Mouse (Mus musculus): Measurements from ENCODE around the gene Vmn1r78. TPM values are rescaled to one million over a fixed set of nuclear protein-coding genes. Genes with fewer than 3 reads are reported as not detected.
"Not testable (repeated sequence)": the region's sequence is repeated elsewhere in the genome, so short reads cannot be mapped to it uniquely, and the experiment has no call there.

Vmn1r78 gene
- not detected in 2 replicates for polyA plus RNA-seq (2015; fragmentation: Nextera tagmentation; extraction: Ambion mirVana)

DNA sequence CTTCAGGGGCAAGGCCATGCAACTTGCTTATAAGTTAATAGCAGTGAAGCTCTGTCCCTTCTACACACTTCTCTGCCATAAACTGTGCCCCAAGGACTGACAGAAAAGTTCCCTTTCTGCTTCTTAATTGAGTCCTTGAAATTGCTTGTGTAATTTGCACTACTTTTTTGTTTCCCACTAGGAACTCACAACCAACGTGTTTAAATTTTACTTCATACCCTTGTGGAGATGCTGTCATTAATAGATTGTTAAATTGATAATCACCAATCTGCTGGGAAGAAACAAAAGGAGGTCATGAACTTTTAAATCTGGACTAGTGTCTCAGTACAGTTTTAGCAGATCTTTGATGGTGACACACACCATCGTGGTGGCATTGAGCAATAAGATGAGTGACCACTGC is at the start of gene Vmn1r78:
TSS of gene Vmn1r78 (plus strand) at position 301 of the 400 bp plus-strand sequence.
- Histone ChIP-seq H3K9ac (ENCODE audit: low read depth, low read length) (no peak within 1 kb of the TSS), H3K4me1 (ENCODE audit: control insufficient read depth, low read depth, low read length) (no peaks in the 10 kb centered on the region), H3K36me3 (ENCODE audit: control insufficient read depth, insufficient read depth) (no peaks in the 10 kb centered on the region), H3K4me3 (ENCODE audit: low read depth, low read length) (no peak within 1 kb of the TSS), H3K4me2 (ENCODE audit: low read depth, low read length) (no peak within 1 kb of the TSS), H3K27ac (ENCODE audit: low read length) (no peak within 1 kb of the TSS), H3K27me3 (ENCODE audit: control insufficient read depth, insufficient read depth, low read depth, low read length) (no peaks in the 10 kb centered on the region), H3K9me3 (replicated peaks; ENCODE audit: control insufficient read depth, low read length) (no peaks in the 10 kb centered on the region)
- ATAC-seq (ENCODE audit: low read depth): no peak
- whole genome bisulfite sequencing (ENCODE audit: insufficient replicate concordance): 38% methylated on average over 2 of the region's 2 CpGs

DNA sequence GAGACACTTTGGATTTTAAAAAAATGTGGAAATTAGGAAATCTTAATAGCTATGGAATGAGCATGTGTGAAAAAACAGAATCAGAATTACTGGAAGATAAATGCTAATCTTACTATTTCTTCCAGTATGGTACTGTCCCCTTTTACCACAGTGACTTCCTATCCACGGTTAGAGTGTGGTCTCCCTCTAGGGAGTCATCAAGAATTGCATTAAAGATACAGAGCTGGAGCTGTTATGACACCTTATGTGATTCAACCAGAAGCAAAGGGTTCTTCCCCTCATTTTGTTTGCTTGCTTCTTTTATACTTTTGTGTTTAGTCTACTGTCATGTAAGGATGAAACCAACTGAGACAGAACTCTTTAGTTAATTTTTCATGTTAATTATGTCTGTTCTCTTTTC is 6.4 kb downstream of the Vmn1r78 start:
- H3K9ac ChIP-seq (ENCODE audit: low read depth, low read length); H3K36me3 ChIP-seq (ENCODE audit: control insufficient read depth, insufficient read depth); H3K27me3 ChIP-seq (ENCODE audit: control insufficient read depth, insufficient read depth, low read depth, low read length); ATAC-seq (ENCODE audit: low read depth); H3K4me2 ChIP-seq (ENCODE audit: low read depth, low read length); H3K9me3 ChIP-seq (replicated peaks; ENCODE audit: control insufficient read depth, low read length); H3K27ac ChIP-seq (ENCODE audit: low read length); H3K4me1 ChIP-seq (ENCODE audit: control insufficient read depth, low read depth, low read length); H3K4me3 ChIP-seq (ENCODE audit: low read depth, low read length): not testable (repeated sequence)
- WGBS (ENCODE audit: insufficient replicate concordance): 21% methylated on average over 1 of the region's 1 CpGs

DNA sequence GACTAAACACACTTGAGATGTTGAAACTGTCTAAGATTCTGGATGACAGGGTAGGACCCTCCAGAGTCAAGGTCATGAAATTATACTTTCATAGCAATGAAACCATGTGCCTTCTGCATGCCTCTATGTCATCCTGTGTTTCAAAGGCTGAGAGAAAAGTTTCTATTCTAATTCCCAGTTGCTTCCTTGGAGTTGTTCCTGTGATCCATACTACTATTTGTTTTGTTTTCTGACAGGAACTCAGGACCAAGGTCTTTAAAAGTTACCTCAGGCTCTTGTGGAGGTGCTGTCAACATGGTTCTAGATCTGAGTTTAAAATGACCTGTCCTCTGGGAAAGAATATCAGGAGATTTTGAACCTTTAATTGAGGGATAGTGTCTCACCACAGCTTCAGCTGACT is 20.9 kb downstream of the Vmn1r78 start, which contains the start of gene Vmn1r79:
TSS of gene Vmn1r79 (plus strand) at position 301 of the 400 bp plus-strand sequence.
- H3K4me1 ChIP-seq (ENCODE audit: control insufficient read depth, low read depth, low read length); H3K27ac ChIP-seq (ENCODE audit: low read length); H3K9me3 ChIP-seq (replicated peaks; ENCODE audit: control insufficient read depth, low read length); H3K4me2 ChIP-seq (ENCODE audit: low read depth, low read length); H3K36me3 ChIP-seq (ENCODE audit: control insufficient read depth, insufficient read depth); H3K4me3 ChIP-seq (ENCODE audit: low read depth, low read length); H3K27me3 ChIP-seq (ENCODE audit: control insufficient read depth, insufficient read depth, low read depth, low read length); ATAC-seq (ENCODE audit: low read depth); H3K9ac ChIP-seq (ENCODE audit: low read depth, low read length): not testable (repeated sequence)

DNA sequence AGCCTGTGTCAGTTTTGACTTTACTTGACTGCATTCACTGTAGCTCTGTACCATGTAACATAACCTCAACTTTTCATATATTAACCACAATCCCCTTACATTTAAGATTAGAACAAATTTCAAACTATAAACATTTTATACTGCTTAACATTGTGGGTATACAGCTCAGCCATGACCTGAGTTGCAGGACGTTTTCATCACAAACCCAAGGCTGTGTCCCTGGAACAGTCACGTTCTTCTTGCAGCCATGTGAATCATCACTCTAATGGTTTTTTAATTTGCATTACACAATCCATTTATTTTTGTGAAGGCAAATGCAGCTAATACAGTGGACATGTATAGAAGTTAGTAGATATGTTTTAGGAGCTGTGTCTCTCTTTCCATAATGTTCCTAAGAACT is 22.9 kb downstream of the Vmn1r78 start:
- not testable (repeated sequence) for ATAC-seq (ENCODE audit: low read depth); H3K36me3 ChIP-seq (ENCODE audit: control insufficient read depth, insufficient read depth); H3K4me3 ChIP-seq (ENCODE audit: low read depth, low read length); H3K9ac ChIP-seq (ENCODE audit: low read depth, low read length); H3K27ac ChIP-seq (ENCODE audit: low read length); H3K4me2 ChIP-seq (ENCODE audit: low read depth, low read length); H3K9me3 ChIP-seq (replicated peaks; ENCODE audit: control insufficient read depth, low read length); H3K27me3 ChIP-seq (ENCODE audit: control insufficient read depth, insufficient read depth, low read depth, low read length); H3K4me1 ChIP-seq (ENCODE audit: control insufficient read depth, low read depth, low read length)
- WGBS (ENCODE audit: insufficient replicate concordance): 45% methylated on average over 2 of the region's 2 CpGs

DNA sequence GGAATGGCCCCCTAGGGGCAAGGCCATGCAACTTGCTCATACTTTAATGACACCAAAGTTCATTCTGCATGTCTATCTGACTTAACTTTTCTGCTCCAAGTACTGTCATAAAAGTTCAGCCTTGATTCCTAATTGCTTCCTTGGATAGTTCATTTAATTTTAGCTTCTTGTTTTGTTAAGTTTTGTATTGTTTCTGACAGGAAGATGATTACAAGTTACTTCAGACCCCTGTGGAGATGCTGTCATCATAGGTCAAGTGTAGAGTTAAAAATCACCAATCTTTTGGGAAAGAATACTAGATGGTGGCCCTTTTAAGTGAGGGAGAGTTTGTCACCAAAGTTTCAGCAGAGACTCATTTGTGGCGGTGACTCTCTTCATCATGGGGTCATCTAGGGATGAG is 38.9 kb downstream of the Vmn1r78 start, which contains the start of gene Vmn1r80:
TSS of gene Vmn1r80 (plus strand) at position 301 of the 400 bp plus-strand sequence.
- H3K4me1 ChIP-seq (ENCODE audit: control insufficient read depth, low read depth, low read length): no peaks in the 10 kb centered on the region
- no peaks in the 10 kb centered on the region for H3K9me3 ChIP-seq (replicated peaks; ENCODE audit: control insufficient read depth, low read length)
- H3K4me3 ChIP-seq (ENCODE audit: low read depth, low read length): no peak within 1 kb of the TSS
- no peak for ATAC-seq (ENCODE audit: low read depth)
- H3K27ac ChIP-seq (ENCODE audit: low read length): no peak within 1 kb of the TSS
- no peaks in the 10 kb centered on the region for H3K27me3 ChIP-seq (ENCODE audit: control insufficient read depth, insufficient read depth, low read depth, low read length)
- 64% methylated on average over 1 of the region's 1 CpGs for WGBS (ENCODE audit: insufficient replicate concordance)
- H3K36me3 ChIP-seq (ENCODE audit: control insufficient read depth, insufficient read depth): no peaks in the 10 kb centered on the region
- H3K9ac ChIP-seq (ENCODE audit: low read depth, low read length): no peak within 1 kb of the TSS
- H3K4me2 ChIP-seq (ENCODE audit: low read depth, low read length): no peak within 1 kb of the TSS

DNA sequence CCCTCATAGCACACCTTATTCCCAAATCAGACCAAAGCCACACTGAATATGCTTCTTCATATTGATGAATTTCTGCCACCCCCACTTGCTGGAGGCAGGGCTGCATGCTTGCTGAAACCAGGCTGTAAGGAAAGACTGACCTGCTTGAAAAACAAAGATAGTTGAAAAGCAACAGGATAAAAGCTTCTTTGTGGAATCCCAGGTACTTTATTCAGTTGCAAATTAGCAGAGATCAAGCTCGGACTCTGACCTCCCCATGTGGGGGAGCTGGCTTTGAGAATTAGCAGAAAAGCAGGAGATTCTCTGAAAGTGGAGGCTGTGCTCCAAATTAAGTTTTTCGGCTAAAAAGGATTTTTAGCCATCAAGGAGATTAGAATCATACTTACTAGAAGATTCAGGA is 54.1 kb downstream of the Vmn1r78 start:
- WGBS (ENCODE audit: insufficient replicate concordance): 33% methylated on average over 2 of the region's 2 CpGs

More for the DNA sequence above, 54.1 kb downstream of the Vmn1r78 start:
- Histone ChIP-seq H3K9ac (ENCODE audit: low read depth, low read length) (no peak overlapping the region), H3K4me2 (ENCODE audit: low read depth, low read length) (no peak overlapping the region), H3K27me3 (ENCODE audit: control insufficient read depth, insufficient read depth, low read depth, low read length) (no peaks in the 10 kb centered on the region), H3K36me3 (ENCODE audit: control insufficient read depth, insufficient read depth) (no peaks in the 10 kb centered on the region), H3K9me3 (replicated peaks; ENCODE audit: control insufficient read depth, low read length) (no peaks in the 10 kb centered on the region), H3K4me3 (ENCODE audit: low read depth, low read length) (no peak overlapping the region), H3K27ac (ENCODE audit: low read length) (no peak overlapping the region), H3K4me1 (ENCODE audit: control insufficient read depth, low read depth, low read length) (no peaks in the 10 kb centered on the region)
- ATAC-seq (ENCODE audit: low read depth): no peak

Other genes with a start within 250 kb of the Vmn1r78 start
- not detected in 2 replicates for gene Vmn1r76, start 212.0 kb upstream of the Vmn1r78 start, polyA plus RNA-seq (2015; fragmentation: Nextera tagmentation; extraction: Ambion mirVana)
- gene Vmn1r77, start 113.5 kb upstream of the Vmn1r78 start, polyA plus RNA-seq (2015; fragmentation: Nextera tagmentation; extraction: Ambion mirVana): not detected in 2 replicates
- gene Vmn1r79, start 21.0 kb downstream of the Vmn1r78 start, polyA plus RNA-seq (2015; fragmentation: Nextera tagmentation; extraction: Ambion mirVana): not detected in 2 replicates
- gene Vmn1r80, start 39.0 kb downstream of the Vmn1r78 start, polyA plus RNA-seq (2015; fragmentation: Nextera tagmentation; extraction: Ambion mirVana): not detected in 2 replicates
- not detected in 2 replicates for gene Vmn1r81, start 118.0 kb downstream of the Vmn1r78 start, polyA plus RNA-seq (2015; fragmentation: Nextera tagmentation; extraction: Ambion mirVana)
- gene Vmn1r82, start 150.2 kb downstream of the Vmn1r78 start, polyA plus RNA-seq (2015; fragmentation: Nextera tagmentation; extraction: Ambion mirVana): not detected in 2 replicates
- gene Vmn1r83, start 179.2 kb downstream of the Vmn1r78 start, polyA plus RNA-seq (2015; fragmentation: Nextera tagmentation; extraction: Ambion mirVana): not detected in 2 replicates
- not detected in 2 replicates for gene Vmn1r84, start 219.0 kb downstream of the Vmn1r78 start, polyA plus RNA-seq (2015; fragmentation: Nextera tagmentation; extraction: Ambion mirVana)

Measured in liver, embryonic 16.5 days (tissue).